ENCODE assay signal across 8 mouse cellular contexts in genomic region chr7:26779799-26780416, GRCm38 (mm10). TPM values are rescaled to one million over a fixed set of nuclear protein-coding genes. Genes with fewer than 3 reads are reported as not detected.
DNase-seq lines count a peak whose midpoint lies in the region; ATAC-seq lines count a peak whose summit lies in the region.
"Had no signal": no experiment of that assay in that cellular context is flagged by ENCODE, and none has a peak within 500 bp of the region (broad histone marks: within the 10 kb centered on the region; RNA-seq: fewer than 3 reads in every experiment).

No protein-coding gene starts in this region.

- no peak overlapping the region for H3K27ac ChIP-seq in lung, embryonic 16.5 days (ENCODE audit: low read length)
- no peak overlapping the region for H3K27ac ChIP-seq in embryonic facial prominence, embryonic 15.5 days (replicated peaks)

- H3K4me3 ChIP-seq in lung, embryonic 16.5 days (ENCODE audit: low read length): no peak overlapping the region
- no peak overlapping the region for H3K4me3 ChIP-seq in embryonic facial prominence, embryonic 15.5 days (replicated peaks)

- H3K9ac ChIP-seq in lung, embryonic 16.5 days (ENCODE audit: low read length): no peak overlapping the region
- no peak overlapping the region for H3K9ac ChIP-seq in embryonic facial prominence, embryonic 15.5 days

- no peaks in the 10 kb centered on the region for H3K27me3 ChIP-seq in lung, embryonic 16.5 days (ENCODE audit: control insufficient read depth, insufficient read depth, low read depth, low read length)
- H3K27me3 ChIP-seq in embryonic facial prominence, embryonic 15.5 days: no peaks in the 10 kb centered on the region
- H3K27me3 ChIP-seq in splenic B cell, adult 2 months (ENCODE audit: control insufficient read depth, insufficient read depth, low read length, poor library complexity, severe bottlenecking): no peaks in the 10 kb centered on the region

- WGBS in lung, embryonic 16.5 days: 83% methylated on average over 5 of the region's 5 CpGs
- 75% methylated on average over 5 of the region's 5 CpGs for WGBS in embryonic facial prominence, embryonic 15.5 days

- no peak overlapping the region for H3K4me2 ChIP-seq in lung, embryonic 16.5 days (ENCODE audit: low read depth, low read length)
- no peak overlapping the region for H3K4me2 ChIP-seq in embryonic facial prominence, embryonic 15.5 days (replicated peaks)

- H3K4me1 ChIP-seq in lung, embryonic 16.5 days (replicated peaks; ENCODE audit: control insufficient read depth, insufficient read depth, low read length): 0 out of 2 replicates have a peak, but pooled peaks cover 2% of the 10 kb centered on the region
- H3K4me1 ChIP-seq in embryonic facial prominence, embryonic 15.5 days: no peaks in the 10 kb centered on the region

- no peaks in the 10 kb centered on the region for H3K36me3 ChIP-seq in lung, embryonic 16.5 days (ENCODE audit: control insufficient read depth, insufficient read depth, low read length)
- no peaks in the 10 kb centered on the region for H3K36me3 ChIP-seq in embryonic facial prominence, embryonic 15.5 days
- H3K36me3 ChIP-seq in splenic B cell, adult 2 months (ENCODE audit: control insufficient read depth, insufficient read depth, low read length, poor library complexity, severe bottlenecking): no peaks in the 10 kb centered on the region

- H3K9me3 ChIP-seq in lung, embryonic 16.5 days (ENCODE audit: control insufficient read depth, low read length): no peaks in the 10 kb centered on the region
- no peaks in the 10 kb centered on the region for H3K9me3 ChIP-seq in embryonic facial prominence, embryonic 15.5 days (replicated peaks)

- no peak for DNase-seq in lung, postnatal 4 days
- DNase-seq in splenic B cell, adult 2 months (ENCODE audit: low read depth, low spot score): peak; percentile 18
- no peak for DNase-seq in spleen, postnatal 36 days (ENCODE audit: low spot score in 2 of 2)
- DNase-seq in yolk sac, embryonic 10.5 days (ENCODE audit: low spot score): no peak
- DNase-seq: thymus, adult 18-20 months had no signal

- 0 out of 2 replicates have a peak, but pooled peaks have one; percentile 13 for ATAC-seq in lung, embryonic 16.5 days (ENCODE audit: low read depth)
- ATAC-seq in embryonic facial prominence, embryonic 15.5 days (ENCODE audit: insufficient number of reproducible peaks, low FRiP score, low TSS enrichment, low read depth): peak; percentile 86; the same call in 1 of the 2 replicates
- peak; percentile 67 for ATAC-seq in inflammation-experienced regulatory T-cells, adult 6 months

RNA-seq across cellular contexts. Expression of gene Cyp2b19, which starts 23.0 kb away (rescaled TPM):
- polyA plus RNA-seq in lung, embryonic 16.5 days (2015; fragmentation: Nextera tagmentation; extraction: Ambion mirVana): not detected in 2 replicates
- 5.6 and 6.5 TPM in 2 replicates for polyA plus RNA-seq in embryonic facial prominence, embryonic 15.5 days (2015; fragmentation: Nextera tagmentation; extraction: Ambion mirVana)
- polyA plus RNA-seq in inflammation-experienced regulatory T-cells, adult 6 months (2017; shearing (Covaris generic)): not detected

RNA-seq across cellular contexts. Expression of gene Cyp2g1, which starts 28.8 kb away (rescaled TPM):
- not detected in 2 replicates for polyA plus RNA-seq in lung, embryonic 16.5 days (2015; fragmentation: Nextera tagmentation; extraction: Ambion mirVana)
- polyA plus RNA-seq in embryonic facial prominence, embryonic 15.5 days (2015; fragmentation: Nextera tagmentation; extraction: Ambion mirVana): 9.8 and 13.8 TPM in 2 replicates
- polyA plus RNA-seq in inflammation-experienced regulatory T-cells, adult 6 months (2017; shearing (Covaris generic)): not detected

RNA-seq across cellular contexts. Expression of gene Cyp2a5, which starts 55.2 kb away (rescaled TPM):
- not detected in 2 replicates for polyA plus RNA-seq in lung, embryonic 16.5 days (2015; fragmentation: Nextera tagmentation; extraction: Ambion mirVana)
- polyA plus RNA-seq in embryonic facial prominence, embryonic 15.5 days (2015; fragmentation: Nextera tagmentation; extraction: Ambion mirVana): 4.4 and 9.1 TPM in 2 replicates
- not detected for polyA plus RNA-seq in inflammation-experienced regulatory T-cells, adult 6 months (2017; shearing (Covaris generic))

Comparison
In these comparisons a context has a peak if more than half of its experiments do, and no peak if none do; other contexts are left out.
1. ATAC-seq: peak in every context shown above with its lines; median percentile 86 in embryonic facial prominence, embryonic 15.5 days; 67 in inflammation-experienced regulatory T-cells, adult 6 months; 13 in lung, embryonic 16.5 days.
2. RNA of gene Cyp2g1, which starts 28.8 kb away (polyA plus RNA-seq): 9.8 to 13.8 TPM in embryonic facial prominence, embryonic 15.5 days; not detected in lung, embryonic 16.5 days and not detected in inflammation-experienced regulatory T-cells, adult 6 months; every median in the first group is over 10 times any median in the second.